Mouse (Mus musculus) urinary bladder, adult 2 months (tissue): ENCODE results near the gene Apom. TPM values are rescaled to one million over a fixed set of nuclear protein-coding genes. Genes with fewer than 3 reads are reported as not detected.

Experiments used
- DNase-seq: peaks from one replicate; pipeline ENCODE4 v3.0.0; 2022; ENCODE audit warnings: low spot score
- polyA plus RNA-seq: library from polyadenylated mRNA; depleted of rRNA; stranded (reverse); fragments of >200 nt; gene quantifications from 2 replicates; pipeline ENCODE4 v1.2.3, GENCODE M21; 2012; rRNA removed

Gene Apom
- polyA plus RNA-seq = 0.22 and 0.29 TPM in 2 replicates

GRCm38 (mm10) chr17:35131500-35132173 lies at the start of gene Apom:
Gene Apom, minus strand, starts transcription at chr17:35132050.
- no peak for DNase-seq

- DNase-seq = no peak
These were observed 48.2 kb upstream of the Apom start for GRCm38 (mm10) chr17:35180093-35180492.

- DNase-seq = peak; percentile 66
These were observed 46.7 kb upstream of the Apom start for GRCm38 (mm10) chr17:35178528-35178927.

- DNase-seq = no peak
These were observed 44.1 kb upstream of the Apom start, which contains the start of gene Aif1 for GRCm38 (mm10) chr17:35175968-35176367. Gene Aif1, minus strand, starts transcription at chr17:35176068.

- no peak for DNase-seq
These were observed 43.5 kb upstream of the Apom start for GRCm38 (mm10) chr17:35175382-35175781.

- DNase-seq = no peak
These were observed 42.5 kb upstream of the Apom start for GRCm38 (mm10) chr17:35174201-35174977.

- no peak for DNase-seq
These were observed 41.5 kb upstream of the Apom start for GRCm38 (mm10) chr17:35173329-35173728.

- DNase-seq = no peak
These were observed 40.8 kb upstream of the Apom start for GRCm38 (mm10) chr17:35172445-35173234.

- DNase-seq = no peak
These were observed 36.8 kb upstream of the Apom start for GRCm38 (mm10) chr17:35168541-35169207.

GRCm38 (mm10) chr17:35167794-35168193 lies 35.9 kb upstream of the Apom start:
- no peak for DNase-seq

GRCm38 (mm10) chr17:35166352-35167035 lies 34.6 kb upstream of the Apom start:
- DNase-seq = no peak

- DNase-seq = no peak
These were observed 33.8 kb upstream of the Apom start for GRCm38 (mm10) chr17:35165451-35166155.

GRCm38 (mm10) chr17:35164568-35165450 lies 33.0 kb upstream of the Apom start, which contains the start of gene Prrc2a:
Gene Prrc2a, minus strand, starts transcription at chr17:35164897.
- peak; percentile 93 for DNase-seq

GRCm38 (mm10) chr17:35164218-35164567 lies 32.3 kb upstream of the Apom start:
- DNase-seq = no peak

GRCm38 (mm10) chr17:35163326-35164081 lies 31.7 kb upstream of the Apom start:
- DNase-seq = no peak

GRCm38 (mm10) chr17:35162730-35163129 lies 30.9 kb upstream of the Apom start:
- no peak for DNase-seq

- DNase-seq = no peak
These were observed 30.3 kb upstream of the Apom start for GRCm38 (mm10) chr17:35162121-35162520.

GRCm38 (mm10) chr17:35161421-35161820 lies 29.6 kb upstream of the Apom start:
- no peak for DNase-seq

- no peak for DNase-seq
These were observed 27.8 kb upstream of the Apom start for GRCm38 (mm10) chr17:35159638-35160037.
